Mouse (Mus musculus): Measurements from ENCODE around the gene Pnp.
A peak's percentile ranks its signal among the peaks of the same experiment; 100 is the strongest.
"Not testable (repeated sequence)": the region's sequence is repeated elsewhere in the genome, so short reads cannot be mapped to it uniquely, and the experiment has no call there.

Gene Pnp

GRCm38 (mm10) chr14:50931493-50932020, 675 bp downstream of the Pnp start:
- DNase-seq: no peak

- DNase-seq: no peak
These were observed 5.8 kb downstream of the Pnp start for GRCm38 (mm10) chr14:50936649-50937048.

GRCm38 (mm10) chr14:50938119-50938908, 7.4 kb downstream of the Pnp start:
- no peak for DNase-seq

- DNase-seq: no peak
These were observed 8.1 kb downstream of the Pnp start for GRCm38 (mm10) chr14:50938940-50939339.

GRCm38 (mm10) chr14:50943932-50944667, 13.2 kb downstream of the Pnp start, which contains the start of gene Gm49342:
Gene Gm49342, plus strand, starts transcription at chr14:50944517.
- peak; percentile 95 for DNase-seq

- not testable (repeated sequence) for DNase-seq
These were observed 13.8 kb downstream of the Pnp start for GRCm38 (mm10) chr14:50944668-50945033.

GRCm38 (mm10) chr14:50945081-50945480, 14.2 kb downstream of the Pnp start:
- not testable (repeated sequence) for DNase-seq

- not testable (repeated sequence) for DNase-seq
These were observed 14.6 kb downstream of the Pnp start for GRCm38 (mm10) chr14:50945526-50945925.

- DNase-seq: no peak
These were observed 24.6 kb downstream of the Pnp start for GRCm38 (mm10) chr14:50955487-50955886.

GRCm38 (mm10) chr14:50955942-50956508, 25.1 kb downstream of the Pnp start, which contains the start of gene Pnp2:
Gene Pnp2, plus strand, starts transcription at chr14:50955992.
- DNase-seq: peak; percentile 60

- DNase-seq: not testable (repeated sequence)
These were observed 25.8 kb downstream of the Pnp start for GRCm38 (mm10) chr14:50956724-50957123.

GRCm38 (mm10) chr14:50957146-50957545, 26.3 kb downstream of the Pnp start:
- not testable (repeated sequence) for DNase-seq

GRCm38 (mm10) chr14:50958289-50958995, 27.6 kb downstream of the Pnp start:
- not testable (repeated sequence) for DNase-seq

GRCm38 (mm10) chr14:50968216-50968980, 37.5 kb downstream of the Pnp start:
- DNase-seq: no peak

- DNase-seq: no peak
These were observed 38.2 kb downstream of the Pnp start for GRCm38 (mm10) chr14:50969041-50969440.

- DNase-seq: no peak
These were observed 39.0 kb downstream of the Pnp start for GRCm38 (mm10) chr14:50969558-50970544.

- DNase-seq: no peak
These were observed 39.9 kb downstream of the Pnp start for GRCm38 (mm10) chr14:50970822-50971221.

GRCm38 (mm10) chr14:50973054-50973453, 42.2 kb downstream of the Pnp start:
- not testable (repeated sequence) for DNase-seq

- no peak for DNase-seq
These were observed 42.8 kb downstream of the Pnp start for GRCm38 (mm10) chr14:50973700-50974099.

- DNase-seq: no peak
These were observed 44.1 kb downstream of the Pnp start for GRCm38 (mm10) chr14:50975001-50975400.

- peak; percentile 40 for DNase-seq
These were observed 45.8 kb downstream of the Pnp start for GRCm38 (mm10) chr14:50976674-50977073.

Data from kidney, postnatal 14 days (tissue).